Mouse (Mus musculus): Measurements from ENCODE around the gene Tmem120b.

- TF ChIP-seq CTCF (IDR thresholded peaks at IDR 0.05; ENCODE audit: control insufficient read depth, insufficient read depth, insufficient read length) (no peak), CEBPB (IDR thresholded peaks at IDR 0.05; ENCODE audit: low read depth) (no peak), MAX (IDR thresholded peaks at IDR 0.05) (no peak), USF1 (IDR thresholded peaks at IDR 0.05; ENCODE audit: low read depth) (no peak), FOSL1 (IDR thresholded peaks at IDR 0.05; ENCODE audit: insufficient read depth, low read length, poor library complexity, severe bottlenecking) (no peak), MYOG (IDR thresholded peaks at IDR 0.05; ENCODE audit: control insufficient read depth, extremely low read depth, insufficient read length) (no peak)
Observed at GRCm38 (mm10) chr5:123152901-123153300, 84.7 kb downstream of the Tmem120b start.
